Mouse (Mus musculus): ENCODE results near the gene Tmem135. TPM values are rescaled to one million over a fixed set of nuclear protein-coding genes. Genes with fewer than 3 reads are reported as not detected.
"Not testable (repeated sequence)": the region's sequence is repeated elsewhere in the genome, so short reads cannot be mapped to it uniquely, and the experiment has no call there.

The Tmem135 gene
- polyA plus RNA-seq, 1 experiment from 2014 or later: 21.0 TPM

DNA sequence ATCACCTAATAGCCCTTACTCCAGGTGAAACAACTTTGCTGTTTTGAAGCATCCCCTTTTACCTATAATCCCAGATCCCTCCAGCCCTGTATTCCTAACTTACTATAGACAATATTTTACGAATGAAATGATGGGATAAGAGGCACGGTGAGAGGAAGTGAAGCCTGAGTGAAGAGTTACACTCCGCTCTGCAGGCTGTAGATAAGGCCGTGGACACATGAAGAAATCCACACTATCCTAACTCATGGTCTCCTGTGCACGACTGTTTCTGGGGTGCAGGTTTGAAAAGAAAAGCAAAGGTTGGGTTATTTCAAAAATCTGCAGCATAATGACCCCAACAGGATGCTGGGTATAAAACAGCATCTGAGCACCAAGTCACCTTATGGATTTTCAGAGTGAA is 77.8 kb downstream of the Tmem135 start:
- WGBS: 72% methylated on average over 5 of the region's 5 CpGs
- no peak overlapping the region for H3K9ac ChIP-seq (ENCODE audit: low read length)
- ATAC-seq (ENCODE audit: low FRiP score, low TSS enrichment) (no peak), DNase-seq (ENCODE audit: low spot score) (no peak)
- no peaks in the 10 kb centered on the region for H3K9me3 ChIP-seq (ENCODE audit: control insufficient read depth, low read length)
- H3K27ac ChIP-seq (replicated peaks): no peak overlapping the region
- H3K36me3 ChIP-seq (ENCODE audit: control insufficient read depth, insufficient read depth, low read length): no peaks in the 10 kb centered on the region
- H3K27me3 ChIP-seq (ENCODE audit: control insufficient read depth, insufficient read depth, low read length): no peaks in the 10 kb centered on the region
- TF ChIP-seq EP300 (optimal IDR thresholded peaks at IDR 0.05): no peak
- TF ChIP-seq CTCF (IDR thresholded peaks at IDR 0.05; ENCODE audit: low read depth): no peak
- H3K4me2 ChIP-seq (replicated peaks; ENCODE audit: low read depth): no peak overlapping the region
- H3K4me3 ChIP-seq (ENCODE audit: low read depth, low read length): no peak overlapping the region
- no peaks in the 10 kb centered on the region for H3K4me1 ChIP-seq (replicated peaks; ENCODE audit: control insufficient read depth, insufficient read depth)

DNA sequence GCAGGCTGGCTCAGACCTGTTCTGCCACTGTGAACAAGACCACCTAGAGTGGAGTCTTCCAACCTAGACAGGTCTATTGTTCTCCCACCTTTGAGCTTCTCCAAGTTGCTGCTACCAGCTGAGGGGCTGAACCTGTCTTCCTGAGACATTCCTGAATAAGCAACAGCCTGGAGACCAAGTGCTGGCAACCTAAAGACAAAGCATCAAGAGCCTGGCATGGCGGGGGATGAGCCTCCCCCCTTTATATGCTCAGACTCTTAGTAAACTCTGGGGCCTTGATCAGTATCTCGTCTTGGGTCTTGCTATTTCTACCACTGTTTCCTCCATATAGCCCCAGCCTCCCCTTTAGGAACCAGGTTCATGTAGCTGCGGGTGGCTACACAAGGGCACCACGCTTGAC is 81.3 kb downstream of the Tmem135 start:
- not testable (repeated sequence) for H3K27ac ChIP-seq (replicated peaks); H3K9ac ChIP-seq (ENCODE audit: low read length); ATAC-seq (ENCODE audit: low FRiP score, low TSS enrichment); H3K36me3 ChIP-seq (ENCODE audit: control insufficient read depth, insufficient read depth, low read length); DNase-seq (ENCODE audit: low spot score); H3K4me1 ChIP-seq (replicated peaks; ENCODE audit: control insufficient read depth, insufficient read depth); H3K4me2 ChIP-seq (replicated peaks; ENCODE audit: low read depth); H3K27me3 ChIP-seq (ENCODE audit: control insufficient read depth, insufficient read depth, low read length); H3K4me3 ChIP-seq (ENCODE audit: low read depth, low read length); H3K9me3 ChIP-seq (ENCODE audit: control insufficient read depth, low read length)
- WGBS: 88% methylated on average over 4 of the region's 4 CpGs

GRCm38 (mm10) chr7:89319351-89319750 is 84.7 kb downstream of the Tmem135 start:
- DNase-seq (ENCODE audit: low spot score): no peak
- no peak for TF ChIP-seq EP300 (optimal IDR thresholded peaks at IDR 0.05)
- TF ChIP-seq CTCF (IDR thresholded peaks at IDR 0.05; ENCODE audit: low read depth): no peak

DNA sequence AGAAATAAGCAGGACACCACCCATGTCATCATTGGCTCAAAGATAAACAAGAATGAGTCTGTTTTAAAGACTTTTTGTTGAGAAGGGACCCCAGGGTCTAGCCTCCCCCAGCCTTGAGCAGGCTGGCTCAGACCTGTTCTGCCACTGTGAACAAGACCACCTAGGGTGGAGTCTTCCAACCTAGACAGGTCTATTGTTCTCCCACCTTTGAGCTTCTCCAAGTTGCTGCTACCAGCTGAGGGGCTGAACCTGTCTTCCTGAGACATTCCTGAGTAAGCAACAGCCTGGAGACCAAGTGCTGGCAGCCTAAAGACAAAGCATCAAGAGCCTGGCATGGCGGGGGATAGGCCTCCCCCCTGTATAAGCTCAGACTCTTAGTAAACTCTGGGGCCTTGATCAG is 86.9 kb downstream of the Tmem135 start:
- H3K27me3 ChIP-seq (ENCODE audit: control insufficient read depth, insufficient read depth, low read length); H3K36me3 ChIP-seq (ENCODE audit: control insufficient read depth, insufficient read depth, low read length); DNase-seq (ENCODE audit: low spot score); ATAC-seq (ENCODE audit: low FRiP score, low TSS enrichment); H3K27ac ChIP-seq (replicated peaks); H3K4me3 ChIP-seq (ENCODE audit: low read depth, low read length); H3K4me2 ChIP-seq (replicated peaks; ENCODE audit: low read depth); H3K9ac ChIP-seq (ENCODE audit: low read length); H3K4me1 ChIP-seq (replicated peaks; ENCODE audit: control insufficient read depth, insufficient read depth); H3K9me3 ChIP-seq (ENCODE audit: control insufficient read depth, low read length): not testable (repeated sequence)
- 86% methylated on average over 1 of the region's 1 CpGs for WGBS

More at GRCm38 (mm10) chr7:89319351-89319750, 84.7 kb downstream of the Tmem135 start:
- ATAC-seq (ENCODE audit: low FRiP score, low TSS enrichment): no peak
- no peaks in the 10 kb centered on the region for H3K4me1 ChIP-seq (replicated peaks; ENCODE audit: control insufficient read depth, insufficient read depth)
- H3K27ac ChIP-seq (replicated peaks): no peak overlapping the region
- WGBS: 24% methylated on average over 1 of the region's 1 CpGs
- no peaks in the 10 kb centered on the region for H3K36me3 ChIP-seq (ENCODE audit: control insufficient read depth, insufficient read depth, low read length)
- H3K9me3 ChIP-seq (ENCODE audit: control insufficient read depth, low read length): no peaks in the 10 kb centered on the region
- H3K27me3 ChIP-seq (ENCODE audit: control insufficient read depth, insufficient read depth, low read length): no peaks in the 10 kb centered on the region
- no peak overlapping the region for H3K9ac ChIP-seq (ENCODE audit: low read length)
- no peak overlapping the region for H3K4me2 ChIP-seq (replicated peaks; ENCODE audit: low read depth)
- no peak overlapping the region for H3K4me3 ChIP-seq (ENCODE audit: low read depth, low read length)

GRCm38 (mm10) chr7:89316112-89316511 is 87.9 kb downstream of the Tmem135 start:
- DNase-seq (ENCODE audit: low spot score) (no peak), ATAC-seq (ENCODE audit: low FRiP score, low TSS enrichment) (no peak)
- Histone ChIP-seq H3K4me1 (replicated peaks; ENCODE audit: control insufficient read depth, insufficient read depth) (no peaks in the 10 kb centered on the region), H3K4me2 (replicated peaks; ENCODE audit: low read depth) (no peak overlapping the region), H3K36me3 (ENCODE audit: control insufficient read depth, insufficient read depth, low read length) (no peaks in the 10 kb centered on the region), H3K27ac (replicated peaks) (no peak overlapping the region), H3K9me3 (ENCODE audit: control insufficient read depth, low read length) (no peaks in the 10 kb centered on the region), H3K27me3 (ENCODE audit: control insufficient read depth, insufficient read depth, low read length) (no peaks in the 10 kb centered on the region), H3K4me3 (ENCODE audit: low read depth, low read length) (no peak overlapping the region), H3K9ac (ENCODE audit: low read length) (no peak overlapping the region)
- 70% methylated on average over 3 of the region's 3 CpGs for WGBS
- TF ChIP-seq EP300 (optimal IDR thresholded peaks at IDR 0.05) (no peak), CTCF (IDR thresholded peaks at IDR 0.05; ENCODE audit: low read depth) (no peak)

- no peaks in the 10 kb centered on the region for H3K27me3 ChIP-seq (ENCODE audit: control insufficient read depth, insufficient read depth, low read length)
- DNase-seq (ENCODE audit: low spot score) (no peak), ATAC-seq (ENCODE audit: low FRiP score, low TSS enrichment) (no peak)
- 96% methylated on average over 1 of the region's 1 CpGs for WGBS
- no peak overlapping the region for H3K27ac ChIP-seq (replicated peaks)
- H3K9me3 ChIP-seq (ENCODE audit: control insufficient read depth, low read length): no peaks in the 10 kb centered on the region
- H3K36me3 ChIP-seq (ENCODE audit: control insufficient read depth, insufficient read depth, low read length): no peaks in the 10 kb centered on the region
- H3K9ac ChIP-seq (ENCODE audit: low read length): no peak overlapping the region
- peak; percentile 53 for TF ChIP-seq CTCF (IDR thresholded peaks at IDR 0.05; ENCODE audit: low read depth)
- no peak for TF ChIP-seq EP300 (optimal IDR thresholded peaks at IDR 0.05)
- H3K4me3 ChIP-seq (ENCODE audit: low read depth, low read length): no peak overlapping the region
- no peaks in the 10 kb centered on the region for H3K4me1 ChIP-seq (replicated peaks; ENCODE audit: control insufficient read depth, insufficient read depth)
- no peak overlapping the region for H3K4me2 ChIP-seq (replicated peaks; ENCODE audit: low read depth)
Observed at GRCm38 (mm10) chr7:89311555-89311954, 92.5 kb downstream of the Tmem135 start.

Data from stomach, postnatal 0 days (tissue).